Mouse (Mus musculus): ENCODE measurements around the gene Fiz1.

Fiz1 gene

GRCm38 (mm10) chr7:5014251-5015117 lies at the start of gene Fiz1, which contains the start of gene Zfp524:
Fiz1 (minus strand) TSS chr7:5014697.
Zfp524 (plus strand) TSS chr7:5014415.
- in situ Hi-C loops (cut with MboI, MseI): loop anchor here (5.0 kb wide), 1 partner anchor 38 kb away; the partner anchor contains the start of gene Zfp580

GRCm38 (mm10) chr7:5062360-5063001 lies 48.0 kb upstream of the Fiz1 start:
- in situ Hi-C loops (cut with MboI, MseI): loop anchor here (25.0 kb wide), 3 partner anchors 925 to 1375 kb away; partner anchors contain the start of genes Leng8, Mboat7, Tmc4 and Tsen34

GRCm38 (mm10) chr7:5061774-5062359 lies 47.4 kb upstream of the Fiz1 start, which contains the start of gene U2af2:
U2af2 (plus strand) TSS chr7:5062143.
- in situ Hi-C loops (cut with MboI, MseI): loop anchor here (25.0 kb wide), 3 partner anchors 925 to 1375 kb away; partner anchors contain the start of genes Leng8, Mboat7, Tmc4 and Tsen34

- in situ Hi-C loops (cut with MboI, MseI): loop anchor here (25.0 kb wide), 3 partner anchors 924 to 1374 kb away; partner anchors contain the start of genes Leng8, Mboat7, Tmc4 and Tsen34
Observed at GRCm38 (mm10) chr7:5060944-5061773, 46.7 kb upstream of the Fiz1 start.

- in situ Hi-C loops (cut with MboI, MseI): loop anchor here (25.0 kb wide), 3 partner anchors 923 to 1373 kb away; partner anchors contain the start of genes Leng8, Mboat7, Tmc4 and Tsen34
Observed at GRCm38 (mm10) chr7:5060239-5060731, 45.8 kb upstream of the Fiz1 start.

GRCm38 (mm10) chr7:5059421-5059820 lies 44.9 kb upstream of the Fiz1 start:
- in situ Hi-C loops (cut with MboI, MseI): loop anchor here (10.0 to 25.0 kb wide), 4 partner anchors 245 to 1372 kb away; partner anchors contain the start of genes Leng8, Mboat7, Tmc4 and Tsen34

GRCm38 (mm10) chr7:5058631-5059030 lies 44.1 kb upstream of the Fiz1 start:
- in situ Hi-C loops (cut with MboI, MseI): loop anchor here (10.0 to 25.0 kb wide), 4 partner anchors 244 to 1371 kb away; partner anchors contain the start of genes Leng8, Mboat7, Tmc4 and Tsen34

- in situ Hi-C loops (cut with MboI, MseI): loop anchor here (10.0 to 25.0 kb wide), 4 partner anchors 243 to 1371 kb away; partner anchors contain the start of genes Leng8, Mboat7, Tmc4 and Tsen34
Observed at GRCm38 (mm10) chr7:5057804-5058203, 43.3 kb upstream of the Fiz1 start.

GRCm38 (mm10) chr7:5057381-5057780 lies 42.9 kb upstream of the Fiz1 start:
- in situ Hi-C loops (cut with MboI, MseI): loop anchor here (10.0 to 25.0 kb wide), 4 partner anchors 243 to 1370 kb away; partner anchors contain the start of genes Leng8, Mboat7, Tmc4 and Tsen34

- in situ Hi-C loops (cut with MboI, MseI): loop anchor here (10.0 to 25.0 kb wide), 4 partner anchors 242 to 1369 kb away; partner anchors contain the start of genes Leng8, Mboat7, Tmc4 and Tsen34
Observed at GRCm38 (mm10) chr7:5056651-5057263, 42.3 kb upstream of the Fiz1 start.

- in situ Hi-C loops (cut with MboI, MseI): loop anchor here (5.0 to 25.0 kb wide), 6 partner anchors 36 to 1366 kb away; partner anchors contain the start of genes Gm44973, Leng8, Mboat7 and Tmc4
Observed at GRCm38 (mm10) chr7:5053456-5054179, 39.1 kb upstream of the Fiz1 start.

GRCm38 (mm10) chr7:5052931-5053343 lies 38.4 kb upstream of the Fiz1 start:
- in situ Hi-C loops (cut with MboI, MseI): loop anchor here (5.0 to 25.0 kb wide), 6 partner anchors 36 to 1366 kb away; partner anchors contain the start of genes Gm44973, Leng8, Mboat7 and Tmc4

- in situ Hi-C loops (cut with MboI, MseI): loop anchor here (5.0 to 25.0 kb wide), 6 partner anchors 35 to 1365 kb away; partner anchors contain the start of genes Gm44973, Leng8, Mboat7 and Tmc4
Observed at GRCm38 (mm10) chr7:5052438-5052837, 37.9 kb upstream of the Fiz1 start.

- in situ Hi-C loops (cut with MboI, MseI): loop anchor here (5.0 to 25.0 kb wide), 6 partner anchors 34 to 1364 kb away; partner anchors contain the start of genes Gm44973, Leng8, Mboat7 and Tmc4
Observed at GRCm38 (mm10) chr7:5051193-5052192, 37.0 kb upstream of the Fiz1 start, which contains the start of gene Zfp580. Zfp580 (plus strand) TSS chr7:5051538.

GRCm38 (mm10) chr7:5047313-5047712 lies 32.8 kb upstream of the Fiz1 start:
- in situ Hi-C loops (cut with MboI, MseI): no loop called here

- in situ Hi-C loops (cut with MboI, MseI): no loop called here
Observed at GRCm38 (mm10) chr7:5046112-5046511, 31.6 kb upstream of the Fiz1 start.

GRCm38 (mm10) chr7:5044981-5045380 lies 30.5 kb upstream of the Fiz1 start:
- in situ Hi-C loops (cut with MboI, MseI): no loop called here
